ENCODE assay signal across 8 mouse cellular contexts in the genomic region with DNA sequence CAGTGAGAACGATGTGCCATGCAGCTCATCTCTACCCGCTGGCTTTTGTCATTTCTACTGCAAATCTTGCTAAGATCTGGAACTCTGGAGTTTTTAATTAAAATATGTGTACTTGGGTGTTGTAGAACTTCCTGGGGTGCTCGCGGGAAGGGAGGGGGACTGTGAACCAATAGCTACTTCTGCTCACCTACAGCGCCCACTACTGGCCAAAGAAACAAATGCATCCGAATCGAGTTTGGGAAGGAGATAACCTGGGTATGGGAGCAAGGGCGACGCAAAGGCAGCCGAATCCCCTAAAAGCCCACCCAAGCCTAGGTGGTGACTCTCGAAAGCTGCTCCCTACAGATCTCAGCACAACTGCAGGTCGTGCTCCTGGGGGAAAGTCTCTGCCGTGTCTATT.
DNase-seq lines count a peak whose midpoint lies in the region; ATAC-seq and TF ChIP-seq lines count a peak whose summit lies in the region.

No protein-coding gene starts in this region.

- peak; percentile 70 for TF ChIP-seq CTCF in layer of hippocampus, adult 2 months (conservative IDR thresholded peaks at IDR 0.05)
- peak; percentile 34; the same call in 1 of the 2 replicates for TF ChIP-seq CTCF in bone marrow, adult 2 months (IDR thresholded peaks at IDR 0.05; ENCODE audit: control insufficient read depth, insufficient read depth, low read length)
- peak; percentile 53 for TF ChIP-seq CTCF in liver, postnatal 0 days (IDR thresholded peaks at IDR 0.05; ENCODE audit: low read depth)

- peak; percentile 18 for DNase-seq in CD4-positive, CD25-positive, alpha-beta regulatory T cell, adult 2 months (ENCODE audit: low read depth, low spot score)
- DNase-seq in layer of hippocampus, adult 2 months (ENCODE audit: low spot score in 2 of 2): peak in 1 of 2 experiments; percentile 23
- no peak for DNase-seq in layer of hippocampus, adult 9-11 months
- peak; percentile 27 for DNase-seq in liver, postnatal 0 days
- DNase-seq in adipocyte (ENCODE audit: low spot score): no peak

- no peak overlapping the region for H3K4me3 ChIP-seq in layer of hippocampus, adult 2 months
- no peak overlapping the region for H3K4me3 ChIP-seq in bone marrow, adult 2 months (replicated peaks; ENCODE audit: control insufficient read depth, low read depth, low read length)
- H3K4me3 ChIP-seq in liver, postnatal 0 days (ENCODE audit: low read depth, low read length): no peak overlapping the region
- no peak overlapping the region for H3K4me3 ChIP-seq in forebrain, embryonic 15.5 days

- no peak for TF ChIP-seq POLR2A in bone marrow, adult 2 months (IDR thresholded peaks at IDR 0.05; ENCODE audit: borderline replicate concordance, control insufficient read depth, low read depth, low read length)

- no peak for TF ChIP-seq EP300 in liver, postnatal 0 days (IDR thresholded peaks at IDR 0.05; ENCODE audit: low read depth)

- WGBS in bone marrow, adult 2 months: 73% methylated on average over 13 of the region's 13 CpGs
- WGBS in liver, postnatal 0 days (ENCODE audit: insufficient replicate concordance): 39% methylated on average over 13 of the region's 13 CpGs
- 42% methylated on average over 13 of the region's 13 CpGs for WGBS in forebrain, embryonic 15.5 days

- no peak for ATAC-seq in CD4-positive, CD25-positive, alpha-beta regulatory T cell, adult 4 months
- ATAC-seq in liver, postnatal 0 days: no peak
- ATAC-seq in forebrain, embryonic 15.5 days (replicated peaks): no peak

- no peak overlapping the region for H3K4me2 ChIP-seq in liver, postnatal 0 days (ENCODE audit: low read depth, low read length)
- no peak overlapping the region for H3K4me2 ChIP-seq in forebrain, embryonic 15.5 days (replicated peaks)

- no peak overlapping the region for H3K27ac ChIP-seq in layer of hippocampus, adult 2 months
- H3K27ac ChIP-seq in bone marrow, adult 2 months (ENCODE audit: control insufficient read depth, insufficient read depth, low read depth, low read length, poor library complexity): no peak overlapping the region
- no peak overlapping the region for H3K27ac ChIP-seq in liver, postnatal 0 days (ENCODE audit: low read depth)
- no peak overlapping the region for H3K27ac ChIP-seq in forebrain, embryonic 15.5 days (replicated peaks)

- no peaks in the 10 kb centered on the region for H3K9me3 ChIP-seq in liver, postnatal 0 days (ENCODE audit: low read length)
- H3K9me3 ChIP-seq in forebrain, embryonic 15.5 days: no peaks in the 10 kb centered on the region

- no peak overlapping the region for H3K9ac ChIP-seq in liver, postnatal 0 days (replicated peaks)
- H3K9ac ChIP-seq in forebrain, embryonic 15.5 days (replicated peaks): no peak overlapping the region

- H3K36me3 ChIP-seq in liver, postnatal 0 days (replicated peaks; ENCODE audit: insufficient read depth, low read length): no peaks in the 10 kb centered on the region
- no peaks in the 10 kb centered on the region for H3K36me3 ChIP-seq in forebrain, embryonic 15.5 days

- peaks cover 2% of the 10 kb centered on the region for H3K4me1 ChIP-seq in bone marrow, adult 2 months (ENCODE audit: control insufficient read depth, insufficient read depth, low read length)
- H3K4me1 ChIP-seq in liver, postnatal 0 days (ENCODE audit: insufficient read depth): no peaks in the 10 kb centered on the region
- H3K4me1 ChIP-seq in forebrain, embryonic 15.5 days: peaks cover 5% of the 10 kb centered on the region; the same call in 1 of the 2 replicates

- no peaks in the 10 kb centered on the region for H3K27me3 ChIP-seq in liver, postnatal 0 days (ENCODE audit: insufficient read depth, low read length)
- peaks cover 12% of the 10 kb centered on the region for H3K27me3 ChIP-seq in forebrain, embryonic 15.5 days

Comparison
In these comparisons a context has a peak if more than half of its experiments do, and no peak if none do; other contexts are left out.
1. DNase-seq: peak in CD4-positive, CD25-positive, alpha-beta regulatory T cell, adult 2 months (single experiment) and liver, postnatal 0 days (single experiment); none in layer of hippocampus, adult 9-11 months (single experiment) and adipocyte (single experiment).
2. Peak in every context shown above with its lines, with median percentiles within 50 percentile points of each other: CTCF ChIP-seq.